Mouse (Mus musculus) thymus, postnatal 10 days (tissue): ENCODE data around the gene Cd69.

Experiments
- DNase-seq, 2 experiments: peaks; one replicate each; pipeline ENCODE4 v3.0.0; 2021; ENCODE audit warnings: low spot score in 2 of 2

Cd69 gene

DNA sequence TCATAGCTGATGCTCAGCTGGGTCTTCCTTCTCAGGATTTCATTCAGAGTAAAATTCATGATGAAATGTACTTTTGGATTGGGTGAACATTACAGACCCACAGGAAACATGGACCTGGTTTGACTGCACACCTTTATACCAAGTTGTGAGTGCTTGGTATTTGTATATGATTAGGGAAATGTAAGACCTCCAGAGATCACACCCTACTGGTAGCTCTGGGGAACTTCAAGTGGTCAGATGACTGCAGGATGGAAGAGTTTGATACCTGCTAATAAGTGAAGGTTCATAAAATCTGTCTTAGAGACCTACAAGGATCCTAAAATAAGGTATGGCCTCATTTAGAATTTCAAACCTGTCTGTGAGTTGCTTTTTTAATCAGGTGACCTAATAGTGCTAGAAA is 27.0 kb downstream of the Cd69 start:
- DNase-seq, result peak in 1 of 2 experiments; percentile 36

- no peak for DNase-seq
Measured at GRCm38 (mm10) chr6:129246992-129247391, 28.2 kb downstream of the Cd69 start.

- no peak for DNase-seq
Measured at GRCm38 (mm10) chr6:129245793-129246192, 29.4 kb downstream of the Cd69 start.

DNA sequence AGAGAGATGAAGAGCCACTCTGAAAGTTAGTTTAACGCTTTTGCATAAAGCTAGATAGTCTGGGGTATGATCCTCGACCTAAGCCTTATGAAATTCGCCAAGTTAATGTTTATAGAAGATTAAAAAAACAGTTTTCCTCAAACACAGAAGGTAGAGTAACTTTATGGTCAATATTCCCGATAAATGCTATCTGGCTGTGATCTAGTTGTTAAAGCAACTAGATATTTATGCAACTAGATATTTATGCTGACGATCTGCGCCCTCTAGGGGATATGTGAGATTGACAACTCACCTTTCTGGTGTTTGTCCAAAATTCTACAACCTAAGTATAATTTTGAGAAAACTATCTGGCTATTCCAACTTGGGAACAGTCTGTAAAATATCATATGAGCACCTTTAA is 33.3 kb downstream of the Cd69 start:
- peak in 1 of 2 experiments; percentile 45 for DNase-seq

DNA sequence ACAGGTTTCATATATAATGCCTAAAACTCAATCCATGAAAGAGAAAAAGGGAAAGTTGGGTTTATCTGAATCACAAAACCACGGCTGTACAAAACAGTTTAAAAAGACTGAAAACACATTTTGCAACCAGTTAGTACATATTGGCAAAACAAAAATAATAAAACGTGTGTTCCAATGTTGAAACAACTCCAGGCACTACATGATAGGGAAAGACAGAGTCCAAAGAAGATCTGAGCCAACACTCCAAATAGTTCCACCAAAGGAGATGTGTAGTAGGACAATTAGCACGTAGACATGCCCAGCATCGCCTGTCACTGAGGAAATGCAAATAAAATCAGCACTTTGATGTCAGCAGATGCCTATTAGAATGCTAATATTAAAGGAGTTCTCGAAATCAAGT is 33.8 kb downstream of the Cd69 start:
- DNase-seq, result no peak

DNA sequence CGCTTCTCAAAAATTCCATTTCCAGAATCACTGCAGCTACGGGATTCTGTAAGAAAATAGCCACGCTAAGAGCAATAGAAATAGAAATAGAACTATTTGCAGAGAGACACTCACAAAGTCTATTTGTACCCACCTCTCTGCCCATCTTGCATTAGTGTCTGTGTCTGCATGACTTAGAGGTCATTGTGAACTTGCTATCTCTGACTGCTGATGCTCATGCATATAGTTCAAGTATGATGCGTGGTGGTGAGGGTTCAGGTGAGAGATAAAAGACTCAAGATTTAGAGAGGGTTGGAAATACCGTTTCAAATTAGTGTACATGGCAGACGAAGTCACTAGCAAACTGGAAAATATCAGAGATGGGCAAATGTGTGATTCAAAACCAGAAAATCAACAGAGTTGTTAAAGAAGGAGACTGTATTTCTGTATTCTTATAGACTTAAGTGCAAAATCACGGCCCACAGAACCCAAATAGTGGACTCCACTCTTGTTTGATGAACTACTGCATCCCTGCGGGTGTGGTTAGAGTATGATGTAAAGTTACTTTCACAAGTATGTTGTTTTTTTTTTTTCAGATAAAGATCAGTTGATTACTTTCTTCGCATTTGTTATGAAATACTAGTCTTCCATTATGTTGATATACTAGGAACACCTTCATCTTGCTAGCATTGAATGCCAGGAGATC is 35.5 kb downstream of the Cd69 start:
- DNase-seq, result no peak

DNA sequence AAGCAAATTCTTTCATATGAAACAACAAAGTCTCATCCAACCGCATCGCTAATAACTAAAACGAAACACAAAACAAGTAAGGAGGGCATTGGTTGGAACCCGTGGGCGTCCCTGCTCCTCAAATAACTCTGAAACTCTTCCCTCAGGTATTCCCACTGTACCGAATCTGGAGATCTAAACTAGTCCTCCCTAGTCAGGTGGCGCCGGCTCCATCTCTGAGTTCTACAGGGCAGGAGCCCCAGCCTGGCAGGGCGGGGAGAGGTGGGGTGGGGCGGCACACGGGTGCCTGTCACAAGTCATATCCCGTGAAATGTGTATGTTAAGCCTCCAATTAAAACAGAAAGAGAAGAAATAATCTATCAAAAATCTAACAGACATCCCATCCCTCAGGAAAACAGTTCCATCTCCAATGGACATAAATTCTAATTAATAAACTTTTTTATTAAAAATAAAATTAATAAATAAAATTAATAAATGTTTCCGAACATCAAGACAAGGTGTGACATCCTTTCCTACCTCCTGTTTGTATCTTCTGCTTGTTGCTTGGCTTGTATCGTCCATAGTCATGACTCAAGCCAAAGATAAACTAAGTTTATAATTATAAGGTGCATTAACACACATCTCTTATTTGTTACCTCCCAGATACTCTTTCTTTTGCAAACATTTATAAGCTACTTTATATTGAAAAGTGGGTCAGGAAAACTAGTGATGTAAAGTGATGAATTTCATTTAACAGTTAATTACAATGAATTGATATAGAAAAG is 36.8 kb downstream of the Cd69 start:
- peak; percentile 74 to 76 for DNase-seq

DNA sequence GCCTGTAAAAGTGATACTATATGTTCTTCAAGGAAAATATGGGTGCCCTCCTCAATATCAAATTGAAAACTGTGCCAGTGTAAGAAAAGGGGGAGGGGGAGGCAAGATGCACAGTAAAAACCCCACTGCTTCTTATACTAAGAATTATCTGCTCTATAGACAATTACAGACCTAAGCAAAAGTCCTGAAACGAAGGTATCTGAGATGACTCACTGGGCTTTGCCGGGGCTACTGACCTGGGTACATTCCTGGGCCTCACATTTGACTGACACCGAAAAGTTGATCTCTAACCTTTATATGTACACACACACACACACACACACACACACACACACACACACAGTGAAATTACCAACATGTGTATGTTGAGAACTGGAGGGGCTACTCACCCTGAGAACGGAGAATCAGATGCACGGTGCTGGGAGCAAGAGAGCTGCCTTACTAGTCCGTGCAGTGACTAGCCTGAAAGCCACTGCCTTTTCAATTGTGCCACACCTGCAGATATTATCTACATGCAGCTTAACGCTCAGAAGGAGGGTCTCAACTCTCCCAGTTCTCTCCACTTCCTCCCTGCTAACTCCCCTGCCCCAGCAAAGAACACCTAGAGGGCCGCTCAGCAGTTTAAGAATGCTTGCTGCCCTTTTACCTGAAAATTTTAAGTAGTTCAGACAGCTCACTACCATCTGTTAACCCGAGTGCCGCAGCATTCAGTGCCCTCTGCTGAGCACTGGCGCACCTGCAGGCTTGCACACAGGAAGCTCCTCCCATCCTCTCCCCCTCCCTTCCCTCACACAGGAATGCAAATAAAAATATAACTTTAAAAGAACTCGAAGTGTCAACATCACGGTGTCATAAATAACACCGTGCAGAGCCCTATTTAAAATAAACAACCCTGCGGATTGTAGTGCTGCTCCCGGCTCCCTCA is 37.6 kb downstream of the Cd69 start:
- DNase-seq, result peak; percentile 85 to 88

- DNase-seq, result peak; percentile 59 to 63
Measured at GRCm38 (mm10) chr6:129236652-129237342, 38.4 kb downstream of the Cd69 start.

DNA sequence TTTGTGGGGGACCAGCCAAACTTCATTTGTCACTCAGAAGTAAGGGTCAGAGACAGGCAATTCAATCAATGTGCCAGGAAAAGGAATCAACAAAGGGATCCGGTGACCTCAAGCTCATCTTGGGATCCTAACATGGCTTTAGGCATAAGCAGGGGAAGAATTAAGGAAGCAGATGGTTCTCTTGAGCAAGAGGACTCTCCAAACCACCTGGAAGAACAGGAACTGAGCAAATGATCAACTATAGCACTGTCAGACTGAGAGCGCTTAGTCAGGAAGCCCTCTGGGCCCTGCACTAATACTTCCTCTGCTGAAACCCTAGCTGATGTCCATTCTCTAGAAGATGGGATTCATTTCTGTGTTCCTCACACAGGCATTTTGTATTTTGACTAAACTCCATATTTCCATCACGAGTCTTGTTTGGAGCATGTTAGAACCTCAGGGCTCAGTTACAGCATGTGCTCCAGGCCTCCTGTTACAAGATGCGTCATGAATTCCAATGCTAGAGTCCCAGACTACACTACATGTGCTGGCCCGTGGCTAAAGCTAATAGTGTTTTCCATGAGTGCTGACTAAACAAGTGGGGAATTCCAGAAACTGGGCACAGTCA is 39.3 kb downstream of the Cd69 start:
- no peak for DNase-seq

DNA sequence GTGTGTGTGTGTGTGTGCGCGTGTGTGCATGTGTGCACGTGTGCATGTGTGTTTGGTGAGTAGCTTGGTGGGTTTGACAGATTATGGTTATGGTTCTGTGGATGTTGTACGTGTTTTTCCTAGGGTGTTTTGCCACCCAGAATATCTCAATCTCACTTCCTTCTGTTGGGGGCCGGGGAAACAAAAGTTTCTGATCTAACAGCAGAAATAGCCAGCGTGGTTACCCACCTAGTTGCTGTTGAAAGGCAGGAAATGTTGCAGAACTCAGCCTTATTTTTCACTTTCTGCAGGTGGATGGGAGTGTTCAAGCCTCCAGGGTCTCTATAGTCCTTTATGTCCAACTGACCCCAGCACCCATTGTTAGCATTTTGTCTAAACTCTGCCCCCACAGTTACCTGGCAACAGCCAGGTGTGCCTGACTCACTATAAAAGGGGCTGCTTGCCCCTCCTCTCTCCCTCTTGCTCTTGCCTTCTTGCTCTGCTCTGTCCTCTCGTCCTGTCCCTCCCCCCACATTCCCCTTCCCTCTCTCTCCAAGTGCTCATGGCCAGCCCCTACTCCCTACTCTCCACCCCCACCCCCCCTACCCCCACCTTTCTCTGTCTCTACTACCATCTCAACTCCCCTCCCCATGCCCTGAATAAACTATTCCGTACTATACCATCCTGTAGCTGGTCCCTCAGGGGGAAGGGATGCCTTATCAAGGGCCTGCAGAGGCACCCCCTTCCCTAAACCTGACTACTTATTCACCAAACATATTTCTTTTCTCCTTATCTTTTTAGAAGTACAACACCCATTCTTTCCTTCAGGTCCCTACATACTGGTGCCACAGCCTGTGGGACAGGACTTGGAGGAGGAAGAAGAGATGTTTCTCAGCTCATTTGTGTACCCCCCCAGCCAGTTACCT is 40.5 kb downstream of the Cd69 start:
- peak; percentile 61 to 65 for DNase-seq

DNA sequence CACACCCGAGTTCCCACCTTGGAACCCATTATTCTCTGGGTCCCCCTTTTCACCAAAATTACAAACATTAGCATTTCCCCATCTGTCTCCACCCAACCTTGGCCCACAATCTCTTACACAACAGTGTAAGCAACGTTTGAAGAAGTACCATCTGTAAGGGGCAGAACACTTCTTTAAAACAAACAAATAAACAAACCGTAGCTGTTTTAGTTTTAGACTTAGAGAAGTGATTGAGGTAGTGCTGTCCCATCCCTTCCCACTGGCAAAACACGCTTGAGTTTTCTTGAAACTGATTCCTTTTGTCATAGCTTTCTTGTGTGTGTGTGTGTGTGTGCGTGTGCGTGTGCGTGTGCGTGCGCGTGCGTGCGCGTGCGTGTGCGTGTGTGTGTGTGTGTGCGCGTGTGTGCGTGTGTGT is 41.3 kb downstream of the Cd69 start:
- no peak for DNase-seq

GRCm38 (mm10) chr6:129233366-129233954 is 41.8 kb downstream of the Cd69 start:
- DNase-seq, result no peak

- DNase-seq, result peak; percentile 33 to 38
Measured at GRCm38 (mm10) chr6:129232842-129233205, 42.4 kb downstream of the Cd69 start.

DNA sequence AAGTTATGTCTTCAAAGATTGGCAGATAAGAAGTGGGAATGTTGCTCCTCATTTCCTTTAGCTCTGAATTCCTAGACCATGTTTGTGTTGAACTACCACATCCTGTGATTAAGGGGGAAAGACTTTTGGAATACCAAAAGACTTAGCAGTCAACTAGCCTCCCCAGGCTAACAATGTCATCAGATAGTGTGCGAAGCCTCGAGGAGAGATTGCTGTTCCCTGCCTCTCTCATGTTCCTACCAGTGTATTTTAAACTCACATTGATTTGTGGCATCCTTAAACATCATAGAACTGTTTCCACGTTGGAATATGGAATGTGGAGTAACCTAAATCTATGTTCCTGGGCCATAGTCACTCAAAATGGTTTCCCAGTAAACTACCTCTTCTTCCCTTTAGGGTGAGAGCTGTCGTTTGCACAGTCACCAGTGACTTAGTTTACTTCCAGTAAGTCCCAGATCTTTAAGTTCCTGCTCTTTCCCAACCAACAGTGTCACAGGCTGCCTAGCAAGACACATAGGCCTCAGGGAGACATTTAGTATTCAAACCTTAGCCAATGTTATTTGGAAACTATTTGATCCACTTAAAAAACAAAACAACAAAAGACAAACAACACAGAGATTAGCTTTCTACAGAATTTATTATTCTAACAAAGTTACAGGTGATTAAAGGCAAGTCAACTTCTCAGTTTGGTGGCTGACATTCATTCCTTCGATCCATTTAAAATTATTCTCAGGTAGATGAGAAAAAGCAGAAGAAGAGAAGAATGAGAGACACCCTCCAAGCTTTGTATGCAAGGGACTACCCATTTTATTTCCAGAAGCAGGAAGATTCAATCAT is 43.0 kb downstream of the Cd69 start:
- DNase-seq, result no peak

- no peak for DNase-seq
Measured at GRCm38 (mm10) chr6:129229774-129230578, 45.3 kb downstream of the Cd69 start.

- no peak for DNase-seq
Measured at GRCm38 (mm10) chr6:129228935-129229773, 46.1 kb downstream of the Cd69 start.
